Mouse (Mus musculus): ENCODE results near the gene Trp73.
A peak's percentile ranks its signal among the peaks of the same experiment; 100 is the strongest.

Trp73 gene

GRCm38 (mm10) chr4:154099361-154099760, 40.6 kb downstream of the Trp73 start:
- no peak for DNase-seq

GRCm38 (mm10) chr4:154096111-154096510, 43.9 kb downstream of the Trp73 start:
- DNase-seq = no peak

DNA sequence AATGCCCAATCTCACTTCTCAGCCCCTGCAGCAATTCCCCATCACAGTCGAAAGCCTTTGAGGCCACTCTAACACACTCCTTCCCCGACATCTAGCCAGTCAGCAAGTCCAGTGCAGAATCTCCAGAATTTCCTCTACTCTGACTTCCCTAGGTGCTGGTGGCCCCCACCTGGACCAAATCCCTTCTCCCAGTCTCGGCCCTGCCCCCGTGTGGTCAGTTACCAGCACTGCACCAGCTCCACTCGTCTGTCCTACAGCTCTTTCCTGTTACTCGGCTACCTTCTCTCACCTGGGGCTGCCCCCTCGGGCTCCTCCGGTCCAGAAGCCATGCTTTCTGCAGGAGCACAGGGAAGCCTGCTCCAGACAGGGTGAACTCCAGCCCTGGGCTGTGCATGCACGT, 46.8 kb downstream of the Trp73 start:
- DNase-seq = peak; percentile 34

- no peak for DNase-seq
Observed at GRCm38 (mm10) chr4:154091356-154091755, 48.7 kb downstream of the Trp73 start.

DNA sequence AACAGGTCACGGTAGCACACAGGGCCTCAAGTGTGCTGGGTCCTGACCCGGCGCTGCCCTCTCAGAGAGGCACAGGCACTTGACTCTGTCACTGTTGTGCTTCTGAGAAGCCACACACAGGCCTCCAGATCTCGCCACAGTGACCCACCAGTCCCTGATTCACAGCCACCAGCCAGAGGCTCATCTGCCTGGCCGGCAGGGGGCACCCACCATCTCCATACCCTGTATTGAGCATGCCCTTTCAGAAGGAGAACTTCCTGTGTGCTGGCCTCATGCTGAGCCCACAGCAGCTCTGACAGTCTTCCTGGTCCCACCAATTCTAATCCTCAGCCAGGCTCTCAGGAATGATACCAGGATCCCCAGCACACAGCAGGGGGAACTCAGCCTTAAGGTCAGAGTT, 50.8 kb downstream of the Trp73 start:
- no peak for DNase-seq

DNA sequence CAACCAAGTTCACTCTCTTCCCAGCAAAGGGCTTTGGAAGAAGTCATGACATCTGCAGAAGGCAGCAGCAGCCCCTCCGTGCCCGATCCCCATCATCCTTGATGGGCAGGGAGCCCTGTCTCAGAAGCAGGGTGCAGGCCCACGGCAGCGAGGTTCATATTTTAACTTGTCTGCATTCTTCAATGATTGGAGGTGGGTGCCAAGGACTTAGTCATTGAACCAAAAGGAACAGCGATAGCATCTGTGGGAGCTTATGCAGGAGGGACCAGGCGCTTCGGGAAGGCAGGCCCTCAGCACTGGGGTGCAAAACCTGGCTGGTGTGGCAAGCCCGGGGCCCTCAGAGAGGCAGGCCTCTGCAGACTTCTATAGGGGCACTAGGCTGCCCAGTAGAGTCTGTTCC, 53.6 kb downstream of the Trp73 start:
- DNase-seq = no peak

DNA sequence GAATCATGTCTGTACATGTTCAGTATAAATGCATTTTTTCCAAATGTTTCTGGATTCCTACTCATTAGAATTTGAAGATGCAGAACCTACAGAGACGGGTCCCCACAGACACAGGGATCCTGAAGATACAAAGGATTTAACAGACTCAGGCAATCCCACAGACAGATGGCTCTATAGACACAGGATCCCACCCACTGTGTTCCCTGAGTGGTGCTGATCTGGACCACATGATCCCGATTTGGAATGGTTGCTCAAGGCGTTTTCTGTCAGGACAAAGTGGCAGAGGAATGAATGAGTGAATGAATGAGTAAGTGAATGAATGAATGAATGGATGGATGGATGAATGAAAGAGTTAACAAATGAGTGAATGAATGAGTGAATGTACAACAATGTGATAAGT, 54.2 kb downstream of the Trp73 start:
- DNase-seq = no peak

DNA sequence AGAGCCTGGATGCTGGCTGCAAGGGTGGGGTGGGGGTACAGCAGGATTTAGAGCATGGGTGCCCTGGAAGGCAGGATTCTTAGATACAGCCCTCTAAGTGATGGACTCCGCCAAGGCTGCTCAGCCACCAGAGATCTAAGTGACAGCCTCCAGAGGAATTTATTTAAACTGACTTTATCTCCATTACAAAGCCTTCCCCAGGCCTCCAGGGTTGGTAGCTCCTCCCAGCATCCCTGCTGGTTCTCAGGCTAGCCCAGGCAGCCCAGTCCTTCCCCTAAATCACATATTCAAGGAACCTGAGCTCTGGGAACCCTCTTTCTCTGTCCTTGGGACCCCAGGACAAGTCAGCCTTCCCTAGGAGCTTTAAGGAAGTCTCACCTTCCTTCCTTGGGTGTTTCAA, 58.0 kb downstream of the Trp73 start:
- no peak for DNase-seq

DNA sequence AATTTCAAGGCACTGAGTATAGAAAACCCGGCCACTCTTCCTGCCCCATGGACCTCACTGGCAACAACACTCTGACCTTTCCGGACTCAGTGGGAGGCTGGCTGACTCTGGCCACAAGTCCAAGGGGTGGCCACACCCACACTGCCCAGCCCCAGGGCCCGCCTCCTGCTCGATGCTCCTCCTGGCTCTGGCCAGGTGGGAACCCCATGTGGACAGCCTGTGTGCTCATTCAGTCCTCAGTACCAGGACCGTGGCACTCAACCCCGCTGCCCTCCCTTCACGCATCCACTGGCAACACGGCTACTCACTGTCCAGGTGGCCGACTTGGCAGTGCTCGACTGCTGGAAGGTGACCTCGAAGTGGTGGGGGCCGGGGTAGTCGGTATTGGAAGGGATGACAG, 59.0 kb downstream of the Trp73 start:
- DNase-seq = peak; percentile 81

DNA sequence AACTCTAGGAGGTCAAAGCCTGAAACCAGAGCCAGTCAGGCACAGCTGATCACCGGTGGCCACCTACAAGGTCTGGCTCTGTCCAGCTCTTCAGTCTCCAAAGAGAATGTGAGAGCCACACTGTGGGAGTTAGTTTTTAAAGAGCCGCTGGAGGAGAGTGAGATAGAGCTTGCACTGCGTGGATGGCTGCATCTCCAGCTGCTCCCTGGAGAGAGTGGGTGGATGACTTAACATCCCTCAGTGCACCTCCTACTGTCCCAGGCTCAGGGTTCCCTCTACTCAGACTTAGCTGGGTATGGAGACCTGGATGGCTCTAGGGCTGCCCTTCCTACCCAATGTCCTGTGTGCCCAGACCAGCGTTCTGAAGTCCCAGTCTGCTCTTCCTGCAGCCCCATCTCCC, 59.8 kb downstream of the Trp73 start:
- DNase-seq = no peak

GRCm38 (mm10) chr4:154071941-154072340, 68.1 kb downstream of the Trp73 start:
- DNase-seq = no peak

- no peak for DNase-seq
Observed at GRCm38 (mm10) chr4:154071521-154071920, 68.5 kb downstream of the Trp73 start.

DNA sequence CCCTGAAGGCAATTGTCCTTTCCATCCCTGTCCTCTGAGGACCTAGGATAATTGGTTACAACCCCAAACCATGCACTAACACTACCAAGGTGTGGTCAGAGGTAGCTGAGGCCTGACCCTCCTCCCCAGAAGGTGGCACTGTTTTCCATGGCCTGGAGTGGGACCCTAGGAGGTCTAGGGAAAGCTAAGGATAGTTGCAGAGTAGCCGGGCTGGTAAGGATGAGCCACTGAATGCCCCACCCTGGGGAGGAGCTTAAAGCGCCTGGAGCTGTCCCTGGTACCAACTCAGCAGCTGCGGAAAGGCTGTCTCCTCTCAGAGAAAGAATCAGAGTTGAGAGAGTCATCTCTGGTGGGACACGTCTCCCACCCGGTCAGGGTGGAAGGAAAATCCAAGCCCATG, 69.1 kb downstream of the Trp73 start:
- DNase-seq = peak; percentile 53

- peak; percentile 47 for DNase-seq
Observed at GRCm38 (mm10) chr4:154064827-154065773, 74.9 kb downstream of the Trp73 start.

DNA sequence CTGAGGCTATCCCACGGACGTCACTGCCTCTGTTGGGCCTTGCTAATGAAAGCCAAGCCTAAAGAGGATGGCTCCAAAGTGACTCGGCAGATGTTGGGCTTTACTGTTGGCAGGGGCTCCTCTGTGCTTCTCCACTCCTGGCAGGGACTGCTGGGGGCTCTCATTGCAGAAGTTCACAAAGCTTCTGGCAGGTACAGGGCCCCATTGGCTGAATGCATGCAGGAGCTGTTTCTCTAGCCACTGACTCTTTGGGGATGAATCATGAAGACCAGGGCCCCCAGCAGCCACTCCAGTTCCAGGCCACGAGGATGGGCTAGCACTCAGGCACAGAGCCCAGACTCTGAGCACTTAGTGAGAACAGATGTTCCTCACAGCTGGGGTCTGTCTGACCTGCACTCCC, 82.3 kb downstream of the Trp73 start:
- DNase-seq = no peak

DNA sequence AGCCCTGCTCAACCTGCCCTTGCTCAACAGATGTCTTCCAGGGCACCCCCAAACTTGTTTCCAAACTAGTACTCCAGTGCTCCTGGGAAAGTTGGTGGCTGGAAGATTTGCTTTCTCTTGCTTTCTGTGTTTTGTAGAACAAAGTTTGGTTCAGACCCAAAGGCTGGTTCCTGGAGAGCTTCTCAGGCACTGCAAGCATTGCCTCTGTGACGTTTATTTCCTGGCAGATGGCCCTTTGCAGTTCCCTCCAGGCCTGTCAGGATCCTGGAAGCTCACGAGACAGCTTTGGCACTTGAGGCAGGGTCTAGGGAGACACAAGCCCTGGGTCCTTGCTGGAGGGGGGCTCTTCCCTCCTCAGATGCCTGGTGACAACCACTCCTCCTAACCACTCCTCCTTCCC, 83.3 kb downstream of the Trp73 start:
- no peak for DNase-seq

GRCm38 (mm10) chr4:154056046-154056445, 84.0 kb downstream of the Trp73 start:
- no peak for DNase-seq

DNA sequence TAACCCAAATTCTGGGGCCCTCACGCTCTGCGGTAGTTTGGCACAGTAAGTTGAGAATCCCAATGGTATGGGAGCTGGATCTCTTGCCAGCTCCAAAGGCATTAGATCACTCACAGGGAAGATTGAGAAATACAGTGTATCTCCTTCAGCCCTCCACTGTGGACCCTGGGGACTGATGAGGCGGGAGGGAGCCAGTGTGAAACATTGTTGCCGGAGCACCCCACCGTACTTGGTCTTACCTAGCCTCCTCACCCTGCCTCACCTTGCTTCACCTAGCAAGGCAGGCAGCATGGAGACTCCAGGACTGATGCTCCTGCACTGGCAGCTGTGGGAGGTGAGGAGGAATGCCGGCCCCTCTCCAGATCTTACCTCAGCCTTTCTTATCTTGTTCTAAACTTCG, 84.5 kb downstream of the Trp73 start:
- DNase-seq = no peak

DNA sequence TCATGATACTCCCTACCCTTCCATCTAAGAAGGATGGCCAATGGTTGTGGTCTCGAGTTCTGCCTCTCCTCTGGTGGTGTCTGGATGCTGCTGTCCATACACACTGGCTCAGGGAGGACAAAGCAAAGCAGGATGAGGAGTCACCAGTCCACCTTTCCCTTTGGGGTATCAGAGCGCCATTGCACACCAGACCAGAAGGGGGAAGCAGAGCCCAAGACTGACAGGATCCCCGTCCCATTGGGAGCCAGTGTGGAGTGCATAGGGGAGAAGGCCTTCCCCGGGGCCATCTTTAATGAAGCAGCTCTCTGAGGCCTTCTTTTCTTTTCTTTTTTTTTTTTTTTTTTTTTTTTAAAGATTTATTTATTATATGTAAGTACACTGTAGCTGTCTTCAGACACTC, 86.9 kb downstream of the Trp73 start:
- DNase-seq = no peak

GRCm38 (mm10) chr4:154051401-154051800, 88.6 kb downstream of the Trp73 start:
- DNase-seq = no peak

GRCm38 (mm10) chr4:154045837-154046236, 94.2 kb downstream of the Trp73 start:
- no peak for DNase-seq

DNA sequence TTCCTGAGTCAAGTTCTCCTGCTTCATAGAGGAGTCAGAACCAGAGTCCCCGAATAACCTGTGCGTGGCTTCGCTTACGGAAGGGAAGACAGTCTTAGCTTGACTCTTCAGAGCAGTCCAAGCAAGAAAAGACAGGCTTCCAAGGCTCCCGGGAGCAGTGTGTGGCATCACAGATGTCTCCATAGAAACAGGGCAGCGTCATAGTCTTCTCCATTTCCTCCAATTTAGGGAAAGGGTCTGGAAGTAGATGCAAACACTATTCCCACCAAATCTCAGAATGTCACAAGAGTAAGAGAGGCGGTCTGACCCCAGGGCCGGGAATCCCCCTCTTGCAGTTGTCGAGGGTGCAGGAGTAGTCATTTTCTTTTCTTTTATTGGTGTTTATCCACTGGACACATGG, 97.4 kb downstream of the Trp73 start, which contains the start of gene Ccdc27:
Gene Ccdc27 (minus strand): TSS at position 101 of the 400 bp plus-strand sequence.
- no peak for DNase-seq

DNA sequence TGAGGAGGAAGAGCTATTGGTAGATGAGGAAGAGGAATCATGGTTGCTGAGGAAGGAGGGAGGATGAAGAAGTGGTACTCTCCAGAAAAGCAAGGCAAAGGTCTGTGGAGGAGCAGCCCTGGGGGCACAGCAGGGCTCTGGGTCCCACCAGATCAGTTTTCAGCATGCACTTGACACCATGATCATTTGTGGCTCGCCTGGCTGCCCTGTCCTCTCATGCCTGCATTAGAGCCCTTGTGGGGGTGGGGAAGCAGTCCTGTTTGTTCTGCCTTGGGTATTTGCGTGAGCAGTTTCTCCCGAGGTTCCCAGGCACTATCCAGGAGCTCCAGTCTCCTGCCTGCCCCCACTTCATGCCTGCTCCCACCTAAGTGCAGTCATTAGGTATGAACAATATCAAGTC, 102.9 kb downstream of the Trp73 start:
- DNase-seq = no peak

DNA sequence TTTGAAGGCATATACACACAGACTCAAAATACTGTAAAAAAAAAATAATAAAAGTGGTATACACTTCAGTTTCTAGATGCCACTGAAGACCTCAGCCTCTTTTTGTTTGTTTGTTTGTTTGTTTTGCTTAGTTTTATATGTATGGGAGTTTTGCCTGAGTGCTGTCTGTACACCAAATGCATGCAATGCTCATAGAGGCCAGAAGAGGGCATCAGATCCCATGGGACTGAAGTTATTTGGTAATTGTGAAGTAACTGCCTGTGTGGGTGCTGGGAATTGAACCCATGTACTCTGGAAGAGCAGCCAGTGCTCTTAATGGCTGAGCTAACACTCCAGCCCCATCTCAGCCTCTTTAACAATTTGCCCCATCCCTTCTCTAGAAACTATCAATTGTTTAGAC, 111.4 kb downstream of the Trp73 start:
- no peak for DNase-seq

- DNase-seq = no peak
Observed at GRCm38 (mm10) chr4:154028066-154028465, 111.9 kb downstream of the Trp73 start.
